Mouse (Mus musculus) retina, adult 2 months (tissue): ENCODE results near the gene Tm9sf1.

Experiments used
- DNase-seq: peaks from one replicate; pipeline ENCODE4 v3.0.0-alpha.2; 2012; ENCODE audit warnings: low read depth, low spot score

Tm9sf1 gene

GRCm38 (mm10) chr14:55643060-55643907, at the start of gene Tm9sf1:
TSS of gene Tm9sf1 (minus strand) at chr14:55643806.
- peak; percentile 70 for DNase-seq

GRCm38 (mm10) chr14:55689433-55689832, 45.8 kb upstream of the Tm9sf1 start:
- no peak for DNase-seq

- DNase-seq, result no peak
Measured at GRCm38 (mm10) chr14:55682118-55682493, 38.5 kb upstream of the Tm9sf1 start.

GRCm38 (mm10) chr14:55681160-55682117, 37.8 kb upstream of the Tm9sf1 start, which contains the start of gene Tinf2:
TSS of gene Tinf2 (minus strand) at chr14:55681820.
- DNase-seq, result peak; percentile 94

- DNase-seq, result no peak
Measured at GRCm38 (mm10) chr14:55677615-55678014, 34.0 kb upstream of the Tm9sf1 start.

- no peak for DNase-seq
Measured at GRCm38 (mm10) chr14:55672741-55673060, 29.1 kb upstream of the Tm9sf1 start.

GRCm38 (mm10) chr14:55671833-55672740, 28.5 kb upstream of the Tm9sf1 start, which contains the start of the genes Gmpr2 and Nedd8:
TSS of gene Gmpr2 (plus strand) at chr14:55671941.
TSS of gene Nedd8 (minus strand) at chr14:55672124.
- DNase-seq, result peak; percentile 81

- peak; percentile 26 for DNase-seq
Measured at GRCm38 (mm10) chr14:55671486-55671832, 27.9 kb upstream of the Tm9sf1 start.

GRCm38 (mm10) chr14:55660636-55661035, 17.0 kb upstream of the Tm9sf1 start:
- no peak for DNase-seq

GRCm38 (mm10) chr14:55659960-55660573, 16.5 kb upstream of the Tm9sf1 start, which contains the start of gene Mdp1:
TSS of gene Mdp1 (minus strand) at chr14:55660508.
- peak; percentile 74 for DNase-seq

- DNase-seq, result no peak
Measured at GRCm38 (mm10) chr14:55658011-55658410, 14.4 kb upstream of the Tm9sf1 start.

- DNase-seq, result no peak
Measured at GRCm38 (mm10) chr14:55656935-55657334, 13.3 kb upstream of the Tm9sf1 start.

- no peak for DNase-seq
Measured at GRCm38 (mm10) chr14:55651528-55651927, 7.9 kb upstream of the Tm9sf1 start.

GRCm38 (mm10) chr14:55649884-55650283, 6.3 kb upstream of the Tm9sf1 start, which contains the start of gene Tssk4:
TSS of gene Tssk4 (plus strand) at chr14:55650184.
- DNase-seq, result no peak

- no peak for DNase-seq
Measured at GRCm38 (mm10) chr14:55644261-55644888, 769 bp upstream of the Tm9sf1 start.

- DNase-seq, result no peak
Measured at GRCm38 (mm10) chr14:55642679-55643059, 937 bp downstream of the Tm9sf1 start.

GRCm38 (mm10) chr14:55641291-55641690, 2.3 kb downstream of the Tm9sf1 start:
- DNase-seq, result no peak

- no peak for DNase-seq
Measured at GRCm38 (mm10) chr14:55640816-55641215, 2.8 kb downstream of the Tm9sf1 start.

- DNase-seq, result no peak
Measured at GRCm38 (mm10) chr14:55637795-55638194, 5.8 kb downstream of the Tm9sf1 start, which contains the start of gene Gm49378. TSS of gene Gm49378 (minus strand) at chr14:55637895.

- peak; percentile 70 for DNase-seq
Measured at GRCm38 (mm10) chr14:55635523-55636007, 8.0 kb downstream of the Tm9sf1 start, which contains the start of gene Ipo4. TSS of gene Ipo4 (minus strand) at chr14:55635957.
